Mouse (Mus musculus) myocyte (in vitro differentiated cells): ENCODE results near the gene Zbtb25. TPM values are rescaled to one million over a fixed set of nuclear protein-coding genes. Genes with fewer than 3 reads are reported as not detected.

Source experiments
- H3K27me3 ChIP-seq: one replicate; pipeline ENCODE4 v1.6.1; 2011; ENCODE audit not compliant: control insufficient read depth, insufficient read depth, insufficient read length
- H3K36me3 ChIP-seq: one replicate; pipeline ENCODE4 v1.6.1; 2011; ENCODE audit not compliant: control insufficient read depth, insufficient read depth
- H3K4me2 ChIP-seq: one replicate; pipeline ENCODE4 v1.6.1; 2011; ENCODE audit warnings: low read depth, control low read depth
- H3K4me3 ChIP-seq: one replicate; pipeline ENCODE4 v1.5.1; 2011; ENCODE audit warnings: mild to moderate bottlenecking, control low read depth, moderate library complexity
- H3K79me2 ChIP-seq: one replicate; pipeline ENCODE4 v1.6.1; 2011; ENCODE audit not compliant: control insufficient read depth, insufficient read depth
- H3ac ChIP-seq: one replicate; pipeline ENCODE4 v1.6.1; 2011; ENCODE audit not compliant: control insufficient read depth, insufficient read length
- CEBPB ChIP-seq: IDR thresholded peaks from 2 replicates; pipeline ENCODE4 v1.6.1; 2011; ENCODE audit warnings: mild to moderate bottlenecking, moderate library complexity; ENCODE audit not compliant: poor library complexity, insufficient read depth, severe bottlenecking
- E2F4 ChIP-seq: IDR thresholded peaks from one replicate; pipeline ENCODE4 v1.6.1; 2011; ENCODE audit warnings: mild to moderate bottlenecking, control low read depth, moderate library complexity; ENCODE audit not compliant: insufficient read depth
- MAX ChIP-seq: IDR thresholded peaks from one replicate; pipeline ENCODE4 v1.6.1; 2011; ENCODE audit warnings: low read depth, mild to moderate bottlenecking, control low read depth
- MYOD1 ChIP-seq, 3 experiments: IDR thresholded peaks; one replicate each; pipeline ENCODE4 v1.6.1; 2011; ENCODE audit warnings: control low read depth in 2 of 3, low read depth in 2 of 3, mild to moderate bottlenecking in 2 of 3, moderate library complexity in 1 of 3; ENCODE audit not compliant: insufficient read length in 2 of 3, control insufficient read depth in 1 of 3
- MYOG ChIP-seq, 3 experiments: IDR thresholded peaks; one replicate each; pipeline ENCODE4 v1.6.1; 2011; ENCODE audit warnings: control low read depth in 2 of 3, low read depth in 2 of 3, mild to moderate bottlenecking in 2 of 3; ENCODE audit not compliant: insufficient read length in 2 of 3, control insufficient read depth in 1 of 3, insufficient read depth in 1 of 3
- POLR2A ChIP-seq: IDR thresholded peaks from one replicate; pipeline ENCODE4 v1.6.1; 2011; ENCODE audit warnings: low read depth, mild to moderate bottlenecking, control low read depth, moderate library complexity; ENCODE audit not compliant: insufficient read length
- POLR2AphosphoS2 ChIP-seq: IDR thresholded peaks from one replicate; pipeline ENCODE4 v1.6.1; 2011; ENCODE audit warnings: low read depth, control low read depth; ENCODE audit not compliant: insufficient read length
- REST ChIP-seq: IDR thresholded peaks from one replicate; pipeline ENCODE4 v1.6.1; 2011; ENCODE audit warnings: mild to moderate bottlenecking, control low read depth, moderate library complexity; ENCODE audit not compliant: insufficient read depth, insufficient read length
- SRF ChIP-seq: IDR thresholded peaks from one replicate; pipeline ENCODE4 v1.6.1; 2011; ENCODE audit warnings: low read depth; ENCODE audit not compliant: control insufficient read depth, insufficient read length
- TCF12 ChIP-seq: IDR thresholded peaks from one replicate; pipeline ENCODE4 v1.6.1; 2011; ENCODE audit warnings: mild to moderate bottlenecking, control low read depth; ENCODE audit not compliant: poor library complexity, insufficient read depth, severe bottlenecking
- TCF3 ChIP-seq: IDR thresholded peaks from one replicate; pipeline ENCODE4 v1.6.1; 2011; ENCODE audit warnings: low read depth, control low read depth; ENCODE audit not compliant: insufficient read length
- USF1 ChIP-seq: IDR thresholded peaks from one replicate; pipeline ENCODE4 v1.6.1; 2011; ENCODE audit warnings: low read depth, mild to moderate bottlenecking, control low read depth, moderate library complexity
- polyA plus RNA-seq: library from polyadenylated mRNA; unstranded; fragments of >200 nt; fragmentation: generic; extraction: Trizol; gene quantifications from one replicate; pipeline ENCODE4 v1.2.1, GENCODE M21; 2012; ENCODE audit warnings: missing spikeins

Zbtb25 gene
- polyA plus RNA-seq, 1 experiment = 6.1 TPM

DNA sequence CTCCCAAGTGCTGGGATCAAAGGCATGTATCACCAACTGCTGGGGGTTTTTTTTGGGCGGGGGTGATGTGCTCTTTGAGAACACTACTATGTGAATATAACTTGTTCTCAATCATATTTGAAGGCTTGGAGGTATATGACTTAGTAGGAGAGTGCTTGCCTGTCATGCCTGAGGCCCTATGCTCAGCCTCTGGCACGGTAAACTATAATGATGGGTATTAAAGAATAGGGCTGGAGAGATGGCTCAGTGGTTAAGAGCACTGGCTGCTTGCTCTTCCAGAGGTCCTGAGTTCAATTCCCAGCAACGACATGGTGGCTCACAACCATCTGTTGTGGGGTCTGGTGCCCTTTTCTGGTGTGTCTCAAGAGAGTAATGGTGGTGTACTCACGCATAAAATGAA is 5.5 kb upstream of the Zbtb25 start:
- H3K4me2 ChIP-seq = no peak overlapping the region

DNA sequence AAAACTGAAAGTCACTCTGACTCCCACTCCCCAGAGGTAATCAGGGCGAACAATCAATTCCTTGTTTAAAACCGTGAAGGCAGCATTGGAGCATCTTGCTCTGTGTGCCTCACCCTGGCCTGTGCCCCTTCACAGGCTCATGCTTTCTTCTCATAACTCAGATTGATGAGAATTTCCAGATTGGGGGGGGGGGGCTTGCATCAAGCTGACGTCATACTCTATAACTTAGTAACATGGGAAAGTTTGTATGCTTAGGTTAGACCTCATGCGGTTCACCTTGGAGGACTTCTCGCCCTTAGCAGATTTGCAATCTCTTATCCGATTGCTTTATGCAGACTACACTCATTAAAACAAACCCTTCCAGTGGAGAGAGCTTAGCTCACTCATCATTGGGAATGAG is 4.6 kb upstream of the Zbtb25 start:
- no peak overlapping the region for H3ac ChIP-seq
- TF ChIP-seq MYOD1 (IDR thresholded peaks at IDR 0.05; ENCODE audit: control insufficient read depth in 1 of 3, insufficient read length in 2 of 3, low read depth in 2 of 3) (no peak), E2F4 (no peak), CEBPB (no peak), TCF12 (no peak), POLR2AphosphoS2 (no peak), USF1 (no peak), MYOG (IDR thresholded peaks at IDR 0.05; ENCODE audit: control insufficient read depth in 1 of 3, insufficient read depth in 1 of 3, insufficient read length in 2 of 3, low read depth in 2 of 3) (no peak)
- no peak overlapping the region for H3K4me3 ChIP-seq
- H3K36me3 ChIP-seq = no peaks in the 10 kb centered on the region
- H3K79me2 ChIP-seq = peaks cover 77% of the 10 kb centered on the region
- no peaks in the 10 kb centered on the region for H3K27me3 ChIP-seq
- no peak overlapping the region for H3K4me2 ChIP-seq

More for the DNA sequence above, 5.5 kb upstream of the Zbtb25 start:
- Histone ChIP-seq H3K79me2 (peaks cover 86% of the 10 kb centered on the region), H3K4me3 (no peak overlapping the region), H3K27me3 (no peaks in the 10 kb centered on the region), H3ac (no peak overlapping the region), H3K36me3 (no peaks in the 10 kb centered on the region)
- TF ChIP-seq CEBPB (no peak), SRF (no peak), USF1 (no peak), MAX (no peak), E2F4 (no peak), TCF3 (no peak), MYOD1 (IDR thresholded peaks at IDR 0.05; ENCODE audit: control insufficient read depth in 1 of 3, insufficient read length in 2 of 3, low read depth in 2 of 3) (no peak), POLR2A (no peak), POLR2AphosphoS2 (no peak), TCF12 (no peak), REST (no peak)

DNA sequence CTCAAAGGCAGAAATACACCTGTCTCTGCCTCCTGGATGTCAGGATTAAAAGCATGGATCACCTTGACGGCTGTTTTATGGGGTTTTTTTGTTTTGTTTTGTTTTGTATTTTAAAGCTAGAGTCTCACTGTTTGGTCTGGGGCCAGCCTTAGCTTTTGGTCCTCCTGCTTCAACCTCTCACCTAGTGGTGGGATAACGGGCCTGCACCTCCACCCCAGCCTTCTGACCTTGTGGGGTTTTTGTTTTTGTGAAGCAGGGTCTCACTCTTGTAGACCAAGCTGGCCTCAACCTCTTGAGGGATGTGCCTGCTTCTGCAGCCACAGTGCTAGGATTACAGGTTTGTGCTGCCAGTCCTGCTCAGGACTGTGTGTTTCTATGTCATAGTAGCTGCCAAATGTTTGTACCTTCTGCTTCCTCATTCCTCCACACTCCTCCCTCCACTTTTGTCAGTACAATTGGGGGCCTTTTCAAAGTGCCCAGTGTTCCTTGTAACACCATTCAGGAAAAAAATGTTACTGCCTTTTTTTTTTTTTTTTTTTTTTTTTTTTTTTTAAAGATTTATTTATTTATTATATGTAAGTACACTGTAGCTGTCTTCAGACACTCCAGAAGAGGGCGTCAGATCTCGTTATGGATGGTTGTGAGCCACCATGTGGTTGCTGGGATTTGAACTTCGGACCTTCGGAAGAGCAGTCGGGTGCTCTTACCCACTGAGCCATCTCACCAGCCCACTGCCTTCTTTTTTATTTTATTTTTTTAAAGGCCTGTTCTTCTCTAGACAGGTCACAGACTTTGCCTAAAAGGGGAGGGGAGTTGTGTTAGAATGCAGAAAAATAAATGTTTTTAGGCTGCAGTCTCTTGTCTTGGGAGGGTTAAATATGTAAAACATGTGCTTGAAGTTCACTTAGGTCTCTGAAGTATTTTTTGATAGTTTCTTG is 3.7 kb upstream of the Zbtb25 start:
- no peak overlapping the region for H3ac ChIP-seq
- H3K27me3 ChIP-seq = no peaks in the 10 kb centered on the region
- peak overlapping the region; percentile 90 for H3K4me2 ChIP-seq
- peaks cover 75% of the 10 kb centered on the region for H3K79me2 ChIP-seq
- no peaks in the 10 kb centered on the region for H3K36me3 ChIP-seq
- peak overlapping the region; percentile 46 for H3K4me3 ChIP-seq
- TF ChIP-seq REST (no peak), MYOG (IDR thresholded peaks at IDR 0.05; ENCODE audit: control insufficient read depth in 1 of 3, insufficient read depth in 1 of 3, insufficient read length in 2 of 3, low read depth in 2 of 3) (no peak), MYOD1 (IDR thresholded peaks at IDR 0.05; ENCODE audit: control insufficient read depth in 1 of 3, insufficient read length in 2 of 3, low read depth in 2 of 3) (no peak), CEBPB (no peak), USF1 (no peak), TCF12 (no peak), POLR2A (no peak), SRF (no peak), POLR2AphosphoS2 (no peak), MAX (no peak), E2F4 (no peak), TCF3 (no peak)

DNA sequence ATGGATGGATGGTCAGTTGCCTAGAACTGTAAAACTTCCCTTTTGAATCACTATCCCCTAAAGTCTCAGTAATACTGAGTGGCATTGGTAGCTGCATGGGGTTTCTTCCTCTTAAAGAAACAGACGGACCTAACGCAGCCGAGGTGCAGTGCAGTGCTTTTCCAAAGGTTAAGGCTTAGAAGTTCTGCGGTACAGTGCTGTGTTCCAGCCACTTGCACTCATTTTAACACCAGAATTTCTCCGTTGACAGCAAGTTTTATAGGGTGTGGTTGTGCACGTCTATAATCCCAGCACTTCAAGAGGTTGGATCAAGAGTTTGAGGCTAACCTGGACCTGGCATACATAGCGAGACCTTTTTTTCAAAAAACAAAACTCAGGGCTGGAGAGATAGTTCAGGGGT is 2.6 kb upstream of the Zbtb25 start:
- H3K27me3 ChIP-seq = no peaks in the 10 kb centered on the region
- H3K79me2 ChIP-seq = peaks cover 71% of the 10 kb centered on the region
- H3K4me3 ChIP-seq = peak overlapping the region; percentile 46
- H3ac ChIP-seq = no peak overlapping the region
- peak overlapping the region; percentile 90 for H3K4me2 ChIP-seq
- H3K36me3 ChIP-seq = no peaks in the 10 kb centered on the region
- TF ChIP-seq MYOD1 (IDR thresholded peaks at IDR 0.05; ENCODE audit: control insufficient read depth in 1 of 3, insufficient read length in 2 of 3, low read depth in 2 of 3) = no peak
- TF ChIP-seq TCF3 = no peak
- TF ChIP-seq SRF = no peak
- TF ChIP-seq TCF12 = no peak
- TF ChIP-seq E2F4 = no peak
- no peak for TF ChIP-seq USF1
- no peak for TF ChIP-seq REST
- no peak for TF ChIP-seq MAX
- TF ChIP-seq POLR2AphosphoS2 = no peak
- no peak for TF ChIP-seq POLR2A
- no peak for TF ChIP-seq CEBPB
- no peak for TF ChIP-seq MYOG (IDR thresholded peaks at IDR 0.05; ENCODE audit: control insufficient read depth in 1 of 3, insufficient read depth in 1 of 3, insufficient read length in 2 of 3, low read depth in 2 of 3)
